Mouse (Mus musculus): ENCODE measurements around the gene Ice2. TPM values are rescaled to one million over a fixed set of nuclear protein-coding genes. Genes with fewer than 3 reads are reported as not detected.

Ice2 gene
- total RNA-seq (2021), result 10 to 100 TPM; 15.0 to 16.1 TPM
- long read RNA-seq, experiment 1, full-length matches to known transcripts, result 7 of 10 reads
- long read RNA-seq, experiment 1, partial matches to known transcripts, result 1 of 10 reads
- long read RNA-seq, experiment 1, other reads (novel, unspliced or antisense), result 2 of 10 reads
- long read RNA-seq, experiment 2, full-length matches to known transcripts, result 9 of 19 reads
- long read RNA-seq, experiment 2, partial matches to known transcripts, result 5 of 19 reads
- long read RNA-seq, experiment 2, other reads (novel, unspliced or antisense), result 5 of 19 reads

GRCm38 (mm10) chr9:69397760-69398452, at the start of gene Ice2:
TSS of gene Ice2 (plus strand) at chr9:69397906.
- peak; percentile 74 to 75 for DNase-seq (ENCODE audit: low spot score in 2 of 2)

- DNase-seq (ENCODE audit: low spot score in 2 of 2), result no peak
Observed at GRCm38 (mm10) chr9:69349537-69349936, 48.2 kb upstream of the Ice2 start.

GRCm38 (mm10) chr9:69354228-69354627, 43.5 kb upstream of the Ice2 start:
- no peak for DNase-seq (ENCODE audit: low spot score in 2 of 2)

GRCm38 (mm10) chr9:69357834-69358233, 39.9 kb upstream of the Ice2 start:
- peak; percentile 47 to 49 for DNase-seq (ENCODE audit: low spot score in 2 of 2)

- DNase-seq (ENCODE audit: low spot score in 2 of 2), result no peak
Observed at GRCm38 (mm10) chr9:69358797-69359196, 38.9 kb upstream of the Ice2 start.

- no peak for DNase-seq (ENCODE audit: low spot score in 2 of 2)
Observed at GRCm38 (mm10) chr9:69361951-69362445, 35.7 kb upstream of the Ice2 start.

GRCm38 (mm10) chr9:69362766-69363165, 34.9 kb upstream of the Ice2 start:
- no peak for DNase-seq (ENCODE audit: low spot score in 2 of 2)

- DNase-seq (ENCODE audit: low spot score in 2 of 2), result no peak
Observed at GRCm38 (mm10) chr9:69364117-69364516, 33.6 kb upstream of the Ice2 start.

- no peak for DNase-seq (ENCODE audit: low spot score in 2 of 2)
Observed at GRCm38 (mm10) chr9:69367055-69367454, 30.7 kb upstream of the Ice2 start.

GRCm38 (mm10) chr9:69368071-69368470, 29.6 kb upstream of the Ice2 start:
- DNase-seq (ENCODE audit: low spot score in 2 of 2), result peak; percentile 61 to 71

GRCm38 (mm10) chr9:69371046-69371724, 26.5 kb upstream of the Ice2 start:
- no peak for DNase-seq (ENCODE audit: low spot score in 2 of 2)

- no peak for DNase-seq (ENCODE audit: low spot score in 2 of 2)
Observed at GRCm38 (mm10) chr9:69372871-69373270, 24.8 kb upstream of the Ice2 start.

GRCm38 (mm10) chr9:69376982-69377653, 20.6 kb upstream of the Ice2 start:
- DNase-seq (ENCODE audit: low spot score in 2 of 2), result no peak

- DNase-seq (ENCODE audit: low spot score in 2 of 2), result no peak
Observed at GRCm38 (mm10) chr9:69377654-69378045, 20.1 kb upstream of the Ice2 start.

- no peak for DNase-seq (ENCODE audit: low spot score in 2 of 2)
Observed at GRCm38 (mm10) chr9:69380546-69380945, 17.2 kb upstream of the Ice2 start.

GRCm38 (mm10) chr9:69381741-69382140, 16.0 kb upstream of the Ice2 start:
- no peak for DNase-seq (ENCODE audit: low spot score in 2 of 2)

- DNase-seq (ENCODE audit: low spot score in 2 of 2), result no peak
Observed at GRCm38 (mm10) chr9:69384475-69384874, 13.2 kb upstream of the Ice2 start.

GRCm38 (mm10) chr9:69384905-69385304, 12.8 kb upstream of the Ice2 start:
- DNase-seq (ENCODE audit: low spot score in 2 of 2), result no peak

- no peak for DNase-seq (ENCODE audit: low spot score in 2 of 2)
Observed at GRCm38 (mm10) chr9:69387296-69387695, 10.4 kb upstream of the Ice2 start.

GRCm38 (mm10) chr9:69390631-69391030, 7.1 kb upstream of the Ice2 start:
- DNase-seq (ENCODE audit: low spot score in 2 of 2), result no peak

- no peak for DNase-seq (ENCODE audit: low spot score in 2 of 2)
Observed at GRCm38 (mm10) chr9:69394234-69394633, 3.5 kb upstream of the Ice2 start.

- no peak for DNase-seq (ENCODE audit: low spot score in 2 of 2)
Observed at GRCm38 (mm10) chr9:69397432-69397759, 310 bp upstream of the Ice2 start.

All from adrenal gland, adult 18-20 months (tissue).